Mouse (Mus musculus): Measurements from ENCODE around the gene Mxra8.

The Mxra8 gene

DNA sequence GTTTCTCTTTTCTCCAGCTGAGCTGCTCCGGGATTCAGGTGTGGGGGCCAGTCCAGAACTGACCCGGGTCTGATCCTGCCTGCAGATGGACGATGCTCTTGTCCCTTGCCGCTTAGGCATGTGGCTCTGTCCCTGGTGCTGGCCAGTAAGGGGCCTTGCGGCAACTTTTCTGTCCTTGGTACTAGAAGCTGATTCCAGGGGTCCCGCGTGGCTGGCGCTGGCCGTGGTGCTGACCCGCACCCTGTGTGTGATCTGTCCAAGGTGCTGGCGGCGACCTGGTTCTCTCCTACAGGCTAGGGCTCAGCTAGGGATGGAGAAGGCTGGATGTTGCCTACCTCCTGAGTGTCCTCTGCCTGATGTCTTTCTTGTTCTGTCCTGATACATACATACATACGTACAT lies 19.8 kb downstream of the Mxra8 start:
- DNase-seq (ENCODE audit: extremely low spot score, low read depth, low spot score): no peak

DNA sequence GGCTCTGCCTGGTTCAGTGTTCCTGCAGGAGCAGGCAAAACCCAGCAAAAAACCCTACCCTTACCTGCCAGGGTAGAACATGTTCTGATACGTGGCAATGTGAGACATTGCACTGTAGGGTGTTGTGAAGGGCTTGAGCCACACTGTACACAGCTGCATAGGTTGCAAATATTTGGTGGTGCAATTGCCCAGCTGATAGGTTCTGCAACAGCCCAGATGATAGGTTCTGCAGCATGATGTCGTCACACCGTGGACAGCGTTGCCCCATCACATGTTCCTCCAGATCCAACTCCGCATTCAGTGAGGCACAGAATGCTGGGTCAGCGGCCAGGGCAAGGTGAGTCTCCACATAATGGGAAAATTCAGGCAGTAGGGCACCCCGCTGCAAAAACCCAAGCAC lies 22.3 kb downstream of the Mxra8 start:
- no peak for DNase-seq (ENCODE audit: extremely low spot score, low read depth, low spot score)

DNA sequence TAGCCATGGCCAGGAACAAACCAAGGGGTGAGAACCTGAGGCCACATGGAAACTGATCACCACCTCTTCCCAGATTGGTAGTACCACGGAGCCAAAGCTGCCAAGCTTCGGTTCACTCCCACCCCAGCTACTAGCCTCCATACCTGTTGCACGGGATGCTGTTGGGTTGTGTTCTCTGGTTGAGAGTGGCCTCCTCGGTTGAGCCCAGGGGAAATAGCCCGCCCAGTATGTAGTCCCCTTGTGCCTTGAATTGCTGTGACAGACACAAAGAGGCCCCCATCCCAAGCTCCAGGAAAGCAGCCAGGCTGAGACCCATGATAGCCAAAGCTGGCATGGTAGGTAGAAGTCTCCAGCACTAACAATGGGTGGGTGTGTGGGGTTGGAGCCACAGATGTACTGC lies 23.5 kb downstream of the Mxra8 start, which contains the start of gene Tas1r3:
TSS of gene Tas1r3 (minus strand) at position 362 of the 400 bp plus-strand sequence.
- DNase-seq (ENCODE audit: extremely low spot score, low read depth, low spot score): no peak

DNA sequence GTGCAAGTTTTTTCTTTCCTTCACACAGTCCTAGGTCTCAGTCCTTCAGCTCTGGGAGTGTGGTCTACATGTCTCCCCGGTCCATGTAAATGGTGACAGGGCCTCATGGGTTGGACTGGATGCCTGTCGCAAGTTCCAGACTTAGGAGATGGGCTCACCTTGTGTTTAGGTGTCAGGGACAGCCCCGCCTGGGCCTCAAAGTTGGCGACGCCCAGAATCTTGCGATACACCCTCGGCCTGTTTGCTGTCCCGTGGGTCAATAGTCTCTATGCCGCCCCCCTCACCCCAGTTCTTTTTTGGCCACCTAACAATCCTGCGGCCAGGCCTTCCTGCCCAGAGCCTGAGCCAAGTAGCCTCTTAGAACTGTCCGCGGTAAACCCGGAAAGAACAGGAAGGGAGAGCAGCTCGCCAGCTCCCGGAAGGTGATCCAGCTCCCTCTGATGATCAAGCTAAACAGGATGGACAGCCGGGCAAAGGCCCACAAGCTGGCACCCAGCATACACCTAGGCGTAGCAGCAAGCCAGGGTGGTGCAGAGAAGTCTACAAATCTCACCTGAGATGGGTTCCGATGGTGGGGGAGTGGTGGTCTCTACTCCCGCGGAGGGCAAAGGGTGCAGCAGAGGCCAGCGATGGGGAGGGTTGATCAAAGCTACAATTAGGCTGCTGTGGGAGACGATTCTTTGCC lies 29.3 kb downstream of the Mxra8 start:
- DNase-seq (ENCODE audit: extremely low spot score, low read depth, low spot score): no peak

DNA sequence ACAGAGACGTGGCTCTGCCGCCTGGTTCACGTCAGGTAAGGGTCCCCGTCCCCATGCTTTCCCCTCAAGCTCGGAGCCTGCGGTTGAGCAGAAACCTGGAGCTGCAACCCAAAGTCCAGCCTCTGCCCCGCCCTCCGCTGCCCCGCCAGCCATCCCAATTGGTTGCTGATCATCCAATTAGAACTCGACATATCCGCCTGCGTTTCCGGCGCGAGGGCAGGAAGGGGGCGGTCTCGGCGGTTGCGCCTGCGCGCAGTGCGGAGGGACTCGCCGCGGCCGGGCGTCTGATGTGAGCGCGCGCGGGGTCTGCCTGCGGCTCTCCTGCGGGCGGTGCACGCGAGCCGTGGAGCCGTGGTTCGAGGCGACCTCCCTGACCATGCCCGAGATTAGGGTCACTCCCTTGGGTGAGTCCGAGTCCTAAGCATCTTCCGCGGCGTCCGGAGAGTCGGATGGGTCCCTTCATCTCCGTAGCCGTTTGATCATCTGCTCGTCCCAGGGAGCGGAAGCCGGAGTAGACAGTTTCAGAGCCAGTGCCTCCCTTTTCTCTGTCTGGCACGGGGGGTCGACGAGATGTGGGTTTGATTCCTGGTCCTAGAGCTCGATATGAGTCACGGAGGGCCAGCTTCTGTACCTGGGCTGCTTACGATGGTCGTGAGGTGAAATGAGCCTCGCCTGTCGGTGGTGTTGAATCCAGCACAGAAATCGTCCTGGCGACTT lies 30.0 kb downstream of the Mxra8 start, which contains the start of the genes Cptp and Ints11:
TSS of gene Cptp (minus strand) at position 124 of the 717 bp plus-strand sequence.
TSS of gene Ints11 (plus strand) at position 230 of the 717 bp plus-strand sequence.
- DNase-seq (ENCODE audit: extremely low spot score, low read depth, low spot score): peak; percentile 69

DNA sequence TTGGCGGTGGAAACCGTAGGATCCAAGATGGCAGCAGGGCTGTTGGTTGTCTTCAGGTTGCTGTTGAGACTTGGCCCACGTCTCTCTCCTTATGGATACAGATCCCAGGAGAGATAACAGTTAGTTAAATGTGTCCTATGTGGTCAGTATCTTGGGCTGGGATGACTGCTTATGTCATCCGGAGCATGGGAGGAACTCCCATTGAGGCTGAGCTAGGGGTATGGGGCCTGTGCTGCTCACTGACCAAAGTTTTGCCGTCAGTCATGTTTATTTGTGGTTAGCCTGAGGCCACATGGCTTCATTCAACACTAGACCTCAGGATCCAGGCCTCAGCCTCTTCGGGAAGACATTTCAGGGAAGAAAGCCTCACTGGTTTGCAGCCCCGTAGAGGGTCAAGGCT lies 31.9 kb downstream of the Mxra8 start:
- no peak for DNase-seq (ENCODE audit: extremely low spot score, low read depth, low spot score)

DNA sequence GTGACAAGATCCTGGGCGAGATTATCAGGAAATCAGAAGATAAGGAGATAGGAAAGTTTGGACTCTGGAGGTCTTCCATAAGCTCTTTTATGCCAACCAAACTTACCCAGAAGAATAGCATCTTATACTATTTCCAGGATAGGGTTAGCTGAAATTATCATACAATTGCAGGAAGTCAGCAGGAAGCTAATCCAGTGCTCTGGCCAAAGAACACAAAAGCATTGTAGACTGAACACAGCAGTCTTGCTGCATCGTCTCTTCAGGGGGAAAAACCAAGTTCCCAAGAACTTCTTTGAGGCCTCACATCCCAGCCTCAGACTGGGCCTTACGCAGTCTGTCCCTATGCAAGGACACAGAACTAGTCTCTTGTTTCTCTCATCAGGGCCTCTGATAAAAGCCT lies 44.1 kb downstream of the Mxra8 start:
- DNase-seq (ENCODE audit: extremely low spot score, low read depth, low spot score): no peak

DNA sequence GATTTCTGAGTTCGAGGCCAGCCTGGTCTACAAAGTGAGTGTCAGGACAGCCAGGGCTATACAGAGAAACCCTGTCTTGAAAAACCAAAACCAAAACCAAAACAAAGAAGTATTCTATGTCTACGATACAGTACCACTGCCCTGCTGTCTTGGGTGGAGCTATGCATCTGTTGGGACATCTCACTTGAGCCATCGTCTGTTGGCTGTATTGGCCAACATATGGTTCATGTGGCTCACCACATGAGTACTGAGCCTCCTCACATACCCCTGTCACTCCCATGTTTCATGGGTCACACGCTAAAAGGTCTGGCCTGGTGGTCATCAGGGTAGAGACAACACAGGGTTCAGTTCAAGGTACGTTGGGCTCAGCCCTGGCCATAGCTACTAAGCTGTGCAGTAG lies 46.9 kb downstream of the Mxra8 start:
- no peak for DNase-seq (ENCODE audit: extremely low spot score, low read depth, low spot score)

DNA sequence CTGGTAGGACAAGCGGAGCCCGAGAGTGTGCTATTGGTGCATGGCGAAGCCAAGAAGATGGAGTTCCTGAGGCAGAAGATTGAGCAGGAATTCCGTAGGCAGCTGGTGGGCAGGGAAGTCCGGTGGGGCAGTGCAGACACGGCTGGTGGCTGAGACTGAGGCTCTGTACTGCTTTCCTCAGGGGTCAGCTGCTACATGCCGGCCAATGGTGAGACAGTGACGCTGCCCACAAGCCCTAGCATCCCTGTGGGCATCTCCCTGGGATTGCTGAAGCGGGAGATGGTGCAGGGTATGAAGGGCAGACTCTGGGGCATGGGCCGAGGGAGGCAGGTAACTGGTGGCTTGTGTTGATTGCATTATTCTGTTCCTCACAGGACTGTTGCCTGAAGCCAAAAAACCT lies 48.2 kb downstream of the Mxra8 start:
- DNase-seq (ENCODE audit: extremely low spot score, low read depth, low spot score): no peak

DNA sequence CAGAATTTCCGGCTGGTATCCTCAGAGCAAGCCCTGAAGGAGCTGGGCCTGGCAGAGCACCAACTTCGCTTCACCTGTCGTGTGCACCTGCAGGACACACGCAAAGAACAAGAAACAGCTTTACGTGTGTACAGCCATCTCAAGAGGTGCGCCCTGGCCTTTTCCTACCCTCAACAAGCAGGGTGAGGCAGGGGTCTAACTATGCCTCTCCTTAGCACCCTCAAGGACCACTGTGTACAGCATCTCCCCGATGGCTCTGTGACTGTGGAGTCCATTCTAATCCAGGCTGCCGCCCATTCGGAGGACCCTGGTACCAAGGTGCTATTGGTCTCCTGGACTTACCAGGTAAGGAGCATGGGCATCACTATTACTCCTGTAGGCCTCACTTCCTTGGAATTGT lies 48.7 kb downstream of the Mxra8 start:
- DNase-seq (ENCODE audit: extremely low spot score, low read depth, low spot score): no peak

DNA sequence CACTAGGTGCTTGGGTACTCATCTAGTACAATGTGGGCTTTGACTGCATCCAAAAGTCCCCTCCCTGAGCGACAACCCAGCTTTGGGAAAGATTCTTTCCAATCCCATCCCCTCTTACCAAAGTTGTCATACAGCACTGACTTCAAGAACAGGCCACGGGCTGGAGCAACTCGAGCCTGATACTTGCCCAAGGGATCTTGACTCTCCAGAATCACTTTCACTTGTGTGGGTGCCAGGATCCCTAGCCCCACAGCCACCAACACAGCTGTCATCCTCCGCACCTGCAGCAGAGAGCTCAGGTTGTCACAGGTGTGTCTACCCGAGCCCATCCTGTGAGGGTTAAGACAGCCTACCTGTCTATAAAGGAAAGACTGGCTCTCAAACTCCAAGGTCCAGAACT lies 49.8 kb downstream of the Mxra8 start:
- no peak for DNase-seq (ENCODE audit: extremely low spot score, low read depth, low spot score)

DNA sequence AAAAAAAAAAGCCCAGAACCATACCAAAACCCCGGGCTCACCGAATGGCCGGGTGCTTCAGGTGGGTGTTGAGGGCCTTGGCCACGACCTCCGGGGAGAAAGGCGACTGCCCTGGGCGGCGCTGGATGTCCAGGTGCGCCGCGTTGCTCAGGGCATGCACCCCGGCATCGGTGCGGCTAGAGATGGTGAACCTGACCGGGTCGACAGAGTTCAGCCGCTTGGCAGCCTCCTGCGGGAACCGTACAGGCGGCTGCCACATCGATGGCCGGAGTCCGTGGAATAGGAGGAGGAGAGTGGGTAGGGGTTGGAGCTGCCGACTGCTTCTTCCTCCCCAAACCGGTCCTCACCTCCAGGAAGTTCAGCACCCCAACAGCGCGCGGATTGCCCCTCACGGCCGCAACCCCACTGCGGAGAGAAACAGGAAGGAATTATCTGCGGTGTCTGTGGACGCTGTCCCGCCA lies 51.6 kb downstream of the Mxra8 start:
- DNase-seq (ENCODE audit: extremely low spot score, low read depth, low spot score): no peak

DNA sequence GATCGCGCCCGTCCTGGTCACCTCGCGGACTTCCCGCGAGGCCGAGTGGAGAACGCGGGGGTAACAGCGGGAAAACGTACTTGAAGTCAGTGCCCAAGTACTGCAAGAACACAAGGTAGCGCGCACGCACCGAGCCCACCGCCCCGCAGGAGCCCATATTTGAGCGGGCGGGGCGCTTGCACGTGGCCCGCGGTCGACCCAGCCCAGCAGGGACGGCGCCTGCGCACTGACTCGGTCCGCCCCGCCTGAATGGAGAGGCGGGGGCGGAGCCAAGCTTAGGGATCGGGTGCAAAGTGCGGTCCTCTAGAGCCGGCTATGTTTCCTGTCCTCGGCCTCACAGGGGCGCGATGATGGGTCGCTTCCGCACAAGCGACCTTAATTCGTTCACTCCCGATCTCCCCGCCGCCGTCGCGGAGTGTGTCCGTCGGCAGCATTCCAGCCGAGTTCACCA lies 52.1 kb downstream of the Mxra8 start, which contains the start of the genes Pusl1 and Acap3:
TSS of gene Pusl1 (minus strand) at position 231 of the 451 bp plus-strand sequence.
TSS of gene Acap3 (plus strand) at position 272 of the 451 bp plus-strand sequence.
- DNase-seq (ENCODE audit: extremely low spot score, low read depth, low spot score): peak; percentile 80

DNA sequence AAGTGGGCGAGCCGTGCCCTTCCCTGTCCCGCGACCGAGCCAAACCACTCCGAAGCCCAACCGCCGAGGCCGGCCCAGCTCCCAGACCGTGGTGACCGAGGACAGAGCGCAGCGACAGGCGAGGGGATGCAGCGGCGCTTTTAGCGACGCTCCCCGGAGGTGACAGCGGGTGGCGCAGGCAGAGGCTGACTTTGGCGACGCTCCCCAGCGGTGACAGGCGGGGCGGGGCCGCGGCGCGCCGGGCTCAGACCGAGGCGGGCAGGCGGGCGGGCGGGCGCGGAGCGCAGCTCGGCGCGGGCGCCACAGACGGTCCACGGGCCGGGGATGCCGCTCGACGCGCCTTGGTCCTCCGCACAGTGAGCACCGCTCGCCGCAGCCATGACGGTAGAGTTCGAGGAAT lies 52.5 kb downstream of the Mxra8 start:
- no peak for DNase-seq (ENCODE audit: extremely low spot score, low read depth, low spot score)

DNA sequence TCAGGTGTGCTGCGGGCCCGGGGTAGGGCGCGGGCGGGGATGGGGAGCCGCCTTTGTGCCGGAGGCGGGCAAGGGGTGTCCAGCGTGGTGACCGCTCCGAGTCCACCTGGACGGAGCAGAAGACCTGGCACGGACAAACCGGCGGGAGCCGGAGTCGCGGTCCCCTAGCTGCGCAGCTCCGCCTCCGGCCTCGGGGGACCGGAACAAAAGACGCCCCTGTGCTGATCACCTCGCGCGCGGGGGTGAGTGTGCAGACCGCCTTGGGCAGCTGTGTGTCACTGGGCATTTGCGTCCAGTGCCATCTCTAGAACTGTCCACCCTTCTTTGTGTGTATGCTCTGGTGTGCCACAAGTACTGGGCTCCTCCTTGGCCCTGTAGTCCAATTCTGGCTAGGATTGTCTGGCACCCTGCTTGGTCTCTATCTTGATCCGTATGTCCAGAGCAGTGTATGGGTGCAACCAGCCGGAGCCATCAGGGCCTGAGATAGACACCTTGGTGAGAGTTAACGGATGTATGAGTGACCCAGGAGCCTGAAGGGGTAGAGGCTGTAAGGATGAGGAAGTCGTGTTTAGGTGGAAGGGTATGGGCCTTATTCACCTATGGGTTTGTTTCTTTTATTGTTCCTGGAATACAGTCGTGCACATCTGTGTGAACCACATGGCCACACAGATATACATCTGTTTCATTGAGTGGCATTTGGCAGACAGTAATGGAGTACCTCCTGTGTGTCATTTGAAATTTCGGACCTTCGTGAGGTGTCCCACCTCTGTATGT lies 53.1 kb downstream of the Mxra8 start:
- DNase-seq (ENCODE audit: extremely low spot score, low read depth, low spot score): no peak

DNA sequence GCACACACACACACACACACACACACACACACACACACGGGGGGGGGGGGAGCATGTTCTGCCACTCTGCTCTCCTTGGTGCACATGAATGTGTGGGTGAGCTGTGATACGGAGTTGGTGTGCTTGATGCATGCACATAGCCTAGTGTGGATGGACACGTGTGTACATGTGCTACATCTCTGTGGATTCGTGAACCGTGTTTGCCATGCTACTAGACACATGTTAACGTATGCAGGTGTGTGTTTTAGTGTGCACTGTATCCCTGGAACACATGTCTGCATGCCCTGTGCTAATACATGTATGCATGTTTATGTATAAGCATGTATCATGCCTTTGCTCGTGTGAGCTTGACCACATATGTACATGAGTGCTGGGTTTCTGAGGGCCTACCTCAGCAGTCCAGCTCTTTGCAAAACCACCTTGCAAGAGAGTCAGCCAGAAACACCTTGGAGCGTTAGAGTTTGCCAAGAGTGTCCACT lies 53.8 kb downstream of the Mxra8 start:
- no peak for DNase-seq (ENCODE audit: extremely low spot score, low read depth, low spot score)
